Mouse (Mus musculus) neural tube, embryonic 13.5 days (tissue): ENCODE measurements around the gene Ptprz1. TPM values are rescaled to one million over a fixed set of nuclear protein-coding genes. Genes with fewer than 3 reads are reported as not detected.
A peak's percentile ranks its signal among the peaks of the same experiment; 100 is the strongest.

ENCODE experiments used
- ATAC-seq: fragments of 200-750 bp; cut with Nextera tagmentation; 2 replicates; pipeline ENCODE4 v1.8.0; 2017; ENCODE audit warnings: low read depth, mild to moderate bottlenecking, moderate TSS enrichment, moderate library complexity
- H3K27ac ChIP-seq: fragments of 300-500 bp; sonication (generic); replicated peaks from 2 replicates; pipeline ENCODE4 v1.5.1; 2015; ENCODE audit warnings: moderate library complexity, mild to moderate bottlenecking, inconsistent platforms
- H3K27me3 ChIP-seq: fragments of 300-500 bp; sonication (generic); 2 replicates; pipeline ENCODE4 v1.6.1; 2015; ENCODE audit warnings: mild to moderate bottlenecking, inconsistent platforms
- H3K36me3 ChIP-seq: fragments of 300-500 bp; sonication (generic); 2 replicates; pipeline ENCODE4 v1.6.1; 2015; ENCODE audit warnings: mild to moderate bottlenecking, inconsistent platforms
- H3K4me1 ChIP-seq: fragments of 300-500 bp; sonication (generic); replicated peaks from 2 replicates; pipeline ENCODE4 v1.6.1; 2015; ENCODE audit warnings: inconsistent platforms
- H3K4me2 ChIP-seq: fragments of 300-500 bp; sonication (generic); 2 replicates; pipeline ENCODE4 v1.6.1; 2015; ENCODE audit warnings: inconsistent platforms, mild to moderate bottlenecking, moderate library complexity
- H3K4me3 ChIP-seq: fragments of 300-500 bp; sonication (generic); 2 replicates; pipeline ENCODE4 v1.5.1; 2015; ENCODE audit warnings: mild to moderate bottlenecking, inconsistent platforms
- H3K9ac ChIP-seq: fragments of 300-500 bp; sonication (generic); 2 replicates; pipeline ENCODE4 v1.6.1; 2015; ENCODE audit warnings: moderate library complexity, mild to moderate bottlenecking, inconsistent platforms
- H3K9me3 ChIP-seq: fragments of 300-500 bp; sonication (generic); 2 replicates; pipeline ENCODE4 v1.6.1; 2016; ENCODE audit warnings: inconsistent platforms
- WGBS: fragments of 180-500 bp; shearing (Covaris S2); methylation state at CpG from one replicate; pipeline ENCODE4 v1.1.7; 2015; 5-methylcytosine and 5-hydroxymethylcytosine counted together
- polyA plus RNA-seq: library from polyadenylated mRNA; unstranded; fragments of >200 nt; fragmentation: Nextera tagmentation; extraction: Ambion mirVana; gene quantifications from 2 replicates; pipeline ENCODE4 v1.2.1, GENCODE M21; 2015

The Ptprz1 gene
- 36.6 and 36.8 TPM in 2 replicates for polyA plus RNA-seq

DNA sequence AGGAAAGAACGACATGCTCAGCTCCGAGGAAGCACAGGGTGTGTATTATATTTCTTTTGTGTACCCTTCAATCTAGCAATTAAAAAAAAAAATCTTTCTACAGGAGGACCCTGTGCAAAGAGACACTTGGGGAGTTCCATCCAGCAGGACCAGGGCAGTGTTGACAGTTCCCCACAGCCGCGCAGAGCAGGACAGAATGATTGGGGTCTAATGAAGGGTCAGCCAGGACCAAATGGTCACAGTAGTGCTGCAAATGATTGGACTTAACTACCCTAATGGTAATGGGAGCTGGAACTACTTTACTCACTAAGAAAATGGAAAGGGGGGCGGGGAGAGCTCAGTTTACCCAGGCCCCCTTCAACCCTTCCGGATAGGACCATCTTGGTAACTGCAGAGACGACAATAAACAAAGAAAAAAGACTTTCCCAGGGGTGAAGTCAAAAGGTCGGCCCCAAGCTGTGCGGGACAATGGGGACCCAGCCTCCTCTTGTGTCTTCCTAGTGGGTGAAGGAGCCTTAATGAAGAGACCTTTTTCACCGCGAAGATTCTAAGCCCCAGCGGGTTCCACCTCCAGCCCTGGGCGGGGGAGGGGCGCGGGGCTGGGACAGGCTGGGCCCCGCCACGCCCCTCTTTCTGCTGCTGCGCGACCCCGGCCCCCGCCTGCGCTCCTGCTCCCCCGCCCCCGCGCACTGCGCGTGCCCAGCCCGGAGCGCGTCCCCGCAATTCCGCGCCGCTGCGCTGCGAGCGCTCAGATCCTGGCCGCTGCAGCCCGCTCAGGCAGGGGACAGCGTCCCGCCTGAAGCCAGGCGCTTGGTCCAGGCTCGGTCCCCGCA lies at the start of gene Ptprz1:
TSS of gene Ptprz1 (plus strand) at position 722 of the 833 bp plus-strand sequence.
- H3K9ac ChIP-seq, result peak within 1 kb of the TSS; percentile 85
- H3K36me3 ChIP-seq, result no peaks in the 10 kb centered on the region
- peak within 1 kb of the TSS; percentile 69 for H3K27ac ChIP-seq
- peak within 1 kb of the TSS; percentile 87 for H3K4me2 ChIP-seq
- under 1% methylated on average over 39 of the region's 44 CpGs for WGBS
- peak within 1 kb of the TSS; percentile 68 for H3K4me3 ChIP-seq
- no peaks in the 10 kb centered on the region for H3K9me3 ChIP-seq
- H3K4me1 ChIP-seq, result peaks cover 13% of the 10 kb centered on the region
- peak; percentile 94 for ATAC-seq
- H3K27me3 ChIP-seq, result no peaks in the 10 kb centered on the region

DNA sequence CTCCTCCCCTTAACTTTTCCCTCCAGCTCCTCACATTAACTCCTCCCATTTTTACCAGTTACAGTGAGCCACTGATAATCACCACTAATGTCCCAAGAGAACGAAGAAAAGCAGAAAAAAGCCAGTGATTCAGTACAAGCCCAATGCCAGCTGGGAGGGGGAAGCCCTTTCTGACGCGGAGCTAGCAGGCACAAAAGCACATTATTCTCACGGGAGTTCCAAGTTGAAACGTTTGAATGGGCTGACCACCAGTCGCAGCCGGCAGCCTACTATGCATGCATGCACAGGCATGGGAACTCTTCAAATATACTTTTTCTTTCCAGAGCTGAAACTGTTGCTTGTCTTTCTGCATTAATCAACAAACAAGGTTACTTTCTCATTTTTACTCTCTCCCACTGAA lies 41.7 kb upstream of the Ptprz1 start:
- no peak overlapping the region for H3K9ac ChIP-seq
- WGBS, result 12% methylated on average over 7 of the region's 7 CpGs
- no peaks in the 10 kb centered on the region for H3K36me3 ChIP-seq
- H3K9me3 ChIP-seq, result no peaks in the 10 kb centered on the region
- peaks cover 14% of the 10 kb centered on the region for H3K4me1 ChIP-seq
- peak; percentile 87 for ATAC-seq
- H3K4me2 ChIP-seq, result no peak overlapping the region
- H3K27ac ChIP-seq, result peak overlapping the region; percentile 59; the same call in 1 of the 2 replicates
- no peaks in the 10 kb centered on the region for H3K27me3 ChIP-seq
- H3K4me3 ChIP-seq, result no peak overlapping the region

DNA sequence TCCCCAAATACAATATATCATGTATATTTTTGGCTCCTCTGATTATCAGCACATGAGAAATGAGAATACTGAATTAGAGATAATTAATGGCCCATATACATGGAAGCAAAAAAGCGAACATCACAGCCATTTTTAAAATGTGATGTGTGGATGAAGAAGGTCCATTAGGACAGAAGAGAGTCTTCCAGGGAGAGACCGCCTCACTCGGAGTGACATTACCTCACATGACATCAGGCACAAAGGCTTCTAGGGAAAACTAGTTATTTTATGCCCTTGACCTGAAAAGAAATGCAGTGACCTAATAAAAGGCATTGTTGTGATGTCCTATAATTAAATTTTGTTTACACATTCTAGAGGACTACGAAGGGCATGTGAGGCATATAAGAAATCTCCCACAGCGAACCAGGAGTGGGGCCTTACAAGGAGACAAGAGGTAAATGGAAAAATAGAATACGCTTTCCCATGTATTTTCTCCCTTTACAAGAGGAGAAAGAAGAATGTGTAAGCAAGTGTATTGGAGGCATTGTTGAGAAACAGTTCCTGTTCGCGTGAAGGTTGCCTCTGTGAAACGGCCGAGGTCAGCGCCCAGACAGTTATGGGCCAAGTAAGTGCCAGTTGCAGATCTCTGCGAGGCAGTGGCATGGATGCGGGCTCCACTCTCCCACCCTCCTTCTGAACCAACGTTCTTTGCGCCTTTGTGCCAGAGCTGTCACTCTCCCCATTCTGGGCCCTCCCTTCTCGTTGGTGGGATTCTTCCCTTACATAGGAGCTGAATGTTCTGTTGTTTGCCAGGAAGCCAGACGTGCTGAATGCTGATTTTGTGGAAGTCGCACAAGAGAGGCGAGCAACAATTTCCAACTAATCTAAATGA lies 41.0 kb upstream of the Ptprz1 start:
- Histone ChIP-seq H3K4me2 (peak overlapping the region; percentile 18), H3K9me3 (no peaks in the 10 kb centered on the region), H3K27me3 (no peaks in the 10 kb centered on the region), H3K27ac (peak overlapping the region; percentile 59; the same call in 1 of the 2 replicates), H3K36me3 (no peaks in the 10 kb centered on the region), H3K9ac (no peak overlapping the region), H3K4me1 (peaks cover 14% of the 10 kb centered on the region), H3K4me3 (no peak overlapping the region)
- WGBS, result 41% methylated on average over 19 of the region's 19 CpGs
- ATAC-seq, result peak; percentile 94

DNA sequence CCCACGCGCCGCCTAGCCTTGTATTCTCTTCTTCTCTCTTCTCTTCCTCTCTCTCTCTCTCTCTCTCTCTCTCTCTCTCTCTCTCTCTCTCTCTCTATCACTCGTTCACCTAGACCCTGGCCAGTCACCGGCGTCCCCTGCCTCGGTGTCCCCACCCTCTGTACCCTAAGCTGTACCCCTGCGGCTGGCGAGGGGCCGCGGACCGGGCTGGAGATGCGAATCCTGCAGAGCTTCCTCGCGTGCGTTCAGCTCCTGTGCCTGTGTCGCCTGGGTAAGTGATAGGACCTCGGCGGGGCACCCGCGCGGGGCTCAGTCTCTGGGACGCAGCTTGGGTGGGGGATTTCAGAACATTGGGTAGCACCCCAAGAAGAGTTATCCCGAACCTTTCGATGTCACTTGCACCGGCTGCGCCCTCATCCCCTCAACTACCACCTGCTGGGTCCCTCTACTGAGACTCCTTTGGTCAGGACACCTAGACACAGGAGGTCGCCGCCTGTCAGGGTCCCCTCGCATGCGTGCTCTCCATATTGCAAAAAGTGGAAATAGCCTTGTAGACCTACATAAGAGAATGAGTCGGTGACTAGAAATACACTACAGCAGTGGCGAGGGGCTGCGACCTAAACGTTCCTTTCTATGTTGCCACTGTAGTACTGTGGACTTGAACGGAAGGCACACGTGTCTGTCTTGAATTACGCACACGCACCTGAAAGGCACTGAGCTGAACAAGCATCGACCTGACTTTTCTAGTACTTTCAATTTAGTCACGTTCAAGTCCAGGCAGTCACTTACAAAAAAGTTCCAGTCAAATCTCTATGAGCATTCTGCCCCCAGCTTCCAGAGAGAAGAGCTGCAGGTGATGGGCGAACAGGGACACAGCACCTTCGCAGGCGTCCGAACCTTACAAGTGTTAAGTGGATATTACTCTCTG lies 576 bp downstream of the Ptprz1 start:
- Histone ChIP-seq H3K4me2 (peak overlapping the region; percentile 87), H3K4me1 (peaks cover 13% of the 10 kb centered on the region), H3K36me3 (no peaks in the 10 kb centered on the region), H3K9ac (peak overlapping the region; percentile 85), H3K27me3 (no peaks in the 10 kb centered on the region), H3K9me3 (no peaks in the 10 kb centered on the region), H3K27ac (peak overlapping the region; percentile 69), H3K4me3 (peak overlapping the region; percentile 68)
- peak; percentile 84 for ATAC-seq
- WGBS, result 2% methylated on average over 45 of the region's 45 CpGs

DNA sequence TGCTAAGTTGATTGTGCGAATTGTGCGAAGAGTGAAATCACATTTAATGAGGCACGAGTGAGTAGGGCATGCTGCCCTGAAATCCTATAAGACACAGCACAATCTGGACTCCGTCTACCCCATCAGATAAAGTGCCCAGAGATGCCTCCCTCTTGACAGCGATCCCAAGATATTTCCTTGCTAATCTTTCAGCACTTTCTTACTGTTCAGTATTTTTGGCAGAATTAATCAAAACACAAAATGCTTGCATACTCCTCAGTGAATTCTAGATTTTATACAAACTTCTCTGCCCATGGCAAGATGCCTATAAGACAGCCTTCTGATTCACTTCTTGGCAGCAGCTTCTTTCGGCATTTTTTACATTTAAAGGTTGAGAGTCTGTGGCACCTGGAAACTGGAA lies 12.7 kb downstream of the Ptprz1 start:
- Histone ChIP-seq H3K9ac (no peak overlapping the region), H3K36me3 (no peaks in the 10 kb centered on the region), H3K9me3 (no peaks in the 10 kb centered on the region), H3K4me1 (0 out of 2 replicates have a peak, but pooled peaks cover under 1% of the 10 kb centered on the region), H3K27ac (no peak overlapping the region), H3K4me2 (no peak overlapping the region), H3K4me3 (no peak overlapping the region), H3K27me3 (no peaks in the 10 kb centered on the region)
- WGBS, result 89% methylated on average over 6 of the region's 6 CpGs
- ATAC-seq, result no peak

DNA sequence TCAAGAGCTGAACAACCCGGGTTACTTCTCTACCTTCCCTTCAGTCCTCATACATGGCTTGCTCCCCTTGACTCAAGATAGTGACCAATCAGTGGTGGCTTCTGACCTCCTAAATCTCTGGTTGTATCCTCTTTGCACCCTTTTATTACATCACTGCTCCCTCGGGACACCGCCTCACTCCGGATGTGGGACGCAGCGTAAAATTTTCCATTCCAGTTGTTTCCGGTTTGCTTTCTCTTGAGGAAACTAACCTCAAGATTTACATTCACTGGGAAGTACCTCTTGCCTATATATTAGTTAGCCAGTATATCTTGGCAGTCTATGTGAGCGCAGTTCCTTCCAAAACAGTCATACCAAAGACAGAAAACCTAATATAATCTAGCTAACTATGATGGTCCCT lies 14.0 kb downstream of the Ptprz1 start:
- Histone ChIP-seq H3K4me3 (no peak overlapping the region), H3K9me3 (no peaks in the 10 kb centered on the region), H3K27me3 (no peaks in the 10 kb centered on the region), H3K27ac (no peak overlapping the region), H3K36me3 (no peaks in the 10 kb centered on the region), H3K9ac (no peak overlapping the region), H3K4me2 (no peak overlapping the region), H3K4me1 (no peaks in the 10 kb centered on the region)
- WGBS, result 93% methylated on average over 8 of the region's 8 CpGs
- no peak for ATAC-seq

DNA sequence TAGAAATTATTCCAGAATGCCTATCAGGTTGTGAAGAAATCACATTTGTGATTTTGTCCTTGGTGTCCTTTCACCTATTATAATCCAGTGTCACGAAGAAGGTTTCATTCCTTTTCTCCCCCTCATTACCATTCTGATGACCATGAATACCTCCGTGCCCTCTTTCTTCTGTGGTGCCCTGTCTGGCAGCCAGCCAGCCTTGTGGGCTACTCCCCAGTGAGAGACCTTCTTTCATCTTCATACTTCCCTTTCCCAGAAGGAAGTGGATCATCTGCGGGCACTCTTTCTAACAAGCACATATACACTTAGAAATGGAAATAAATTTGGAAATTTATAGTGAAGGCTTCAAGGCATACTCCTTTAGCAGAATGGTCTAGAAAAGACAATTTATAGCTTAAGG lies 26.7 kb downstream of the Ptprz1 start:
- no peaks in the 10 kb centered on the region for H3K4me1 ChIP-seq
- no peak overlapping the region for H3K4me3 ChIP-seq
- H3K27ac ChIP-seq, result no peak overlapping the region
- no peaks in the 10 kb centered on the region for H3K9me3 ChIP-seq
- WGBS, result 30% methylated on average over 3 of the region's 3 CpGs
- no peaks in the 10 kb centered on the region for H3K27me3 ChIP-seq
- no peak for ATAC-seq
- H3K4me2 ChIP-seq, result no peak overlapping the region
- H3K9ac ChIP-seq, result no peak overlapping the region
- no peaks in the 10 kb centered on the region for H3K36me3 ChIP-seq

DNA sequence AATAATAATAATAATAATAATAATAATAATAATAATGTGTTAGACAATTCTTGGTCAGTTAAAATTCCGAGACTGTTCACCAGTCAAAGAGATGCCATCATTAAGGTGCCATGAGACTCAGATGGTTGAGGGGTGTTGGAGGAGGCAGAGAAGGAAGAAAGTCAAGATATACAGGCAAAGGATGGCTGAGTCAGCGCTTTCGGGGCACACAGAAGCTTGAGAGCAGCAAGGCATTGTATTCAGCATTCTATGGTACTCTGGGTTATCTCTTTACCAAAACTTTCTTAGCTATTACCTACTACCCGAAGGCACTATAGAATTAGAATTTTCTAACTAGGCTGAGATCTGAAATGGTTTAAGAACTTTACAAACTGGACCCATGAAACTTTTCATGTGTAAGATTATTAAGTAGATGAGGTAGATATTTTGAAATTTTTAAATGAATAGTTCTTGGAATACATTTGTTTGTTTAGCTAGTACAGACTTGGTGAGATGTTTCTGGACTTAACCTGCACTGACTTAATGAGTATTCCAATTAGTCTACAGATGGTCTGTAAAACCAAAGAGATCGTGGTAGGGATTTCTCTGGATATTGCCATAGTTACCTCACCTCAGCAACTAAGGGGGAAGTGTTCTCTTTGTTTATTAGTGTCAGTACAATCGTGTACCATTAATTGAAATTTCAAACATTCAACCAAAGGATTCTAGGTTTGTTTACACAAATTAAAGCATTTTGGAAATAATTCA lies 33.4 kb downstream of the Ptprz1 start:
- Histone ChIP-seq H3K4me1 (peaks cover 32% of the 10 kb centered on the region), H3K27ac (no peak overlapping the region), H3K36me3 (no peaks in the 10 kb centered on the region), H3K4me2 (no peak overlapping the region), H3K4me3 (no peak overlapping the region), H3K27me3 (no peaks in the 10 kb centered on the region), H3K9ac (no peak overlapping the region), H3K9me3 (no peaks in the 10 kb centered on the region)
- 70% methylated on average over 6 of the region's 6 CpGs for WGBS
- ATAC-seq, result peak; percentile 51; the same call in 1 of the 2 replicates

DNA sequence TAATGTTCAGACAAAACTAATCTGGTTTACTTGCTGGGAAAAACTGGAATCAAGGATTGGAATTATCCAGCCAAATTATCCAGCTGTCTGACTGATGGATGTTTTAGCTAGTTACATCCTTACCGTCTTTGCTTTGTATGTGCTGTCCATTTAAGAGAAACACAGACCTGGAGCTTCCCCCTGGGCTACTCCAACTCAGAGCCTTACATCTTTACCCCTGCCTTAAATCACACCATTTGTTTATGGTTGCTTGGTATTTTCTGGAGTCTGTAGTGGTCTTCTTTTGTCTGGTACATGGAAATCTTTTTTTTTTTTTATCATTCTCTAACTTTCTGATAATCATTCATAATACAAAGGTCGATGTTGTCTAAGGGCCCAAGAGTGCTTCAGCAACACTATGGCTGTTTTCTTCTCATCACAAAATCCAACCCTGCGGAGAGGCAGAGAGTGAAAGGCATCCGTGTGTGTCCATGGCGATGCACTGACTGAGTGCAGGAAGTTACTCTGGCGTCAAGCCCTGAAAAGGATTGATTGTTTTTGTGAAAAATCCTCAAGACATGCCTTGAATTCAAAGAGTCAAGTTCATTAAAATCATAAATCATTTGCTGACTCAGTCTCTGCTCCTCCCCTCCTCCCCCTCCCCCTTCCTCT lies 34.1 kb downstream of the Ptprz1 start:
- H3K9ac ChIP-seq, result no peak overlapping the region
- H3K4me3 ChIP-seq, result no peak overlapping the region
- ATAC-seq, result peak; percentile 85
- 15% methylated on average over 6 of the region's 6 CpGs for WGBS
- H3K9me3 ChIP-seq, result no peaks in the 10 kb centered on the region
- H3K4me1 ChIP-seq, result peaks cover 32% of the 10 kb centered on the region
- H3K27ac ChIP-seq, result peak overlapping the region; percentile 55
- H3K4me2 ChIP-seq, result 0 out of 2 replicates have a peak overlapping the region, but pooled peaks have one; percentile 7
- H3K36me3 ChIP-seq, result no peaks in the 10 kb centered on the region
- no peaks in the 10 kb centered on the region for H3K27me3 ChIP-seq

DNA sequence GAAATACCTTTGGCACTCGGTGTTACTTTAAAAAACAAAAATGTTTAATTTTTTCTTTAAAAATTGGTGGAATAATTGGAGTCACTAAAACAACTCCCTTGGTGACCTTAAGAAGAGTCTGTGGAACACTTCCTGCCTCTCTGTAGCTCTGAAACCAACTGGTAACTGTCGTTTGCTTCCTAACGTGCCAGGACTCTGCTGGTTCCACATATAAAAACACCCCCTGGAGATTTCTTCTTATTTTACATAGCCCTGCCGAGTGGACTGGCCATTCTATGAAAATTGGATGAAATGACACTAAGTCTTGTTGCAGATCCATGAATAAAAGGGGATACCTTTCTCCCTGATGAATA lies 34.6 kb downstream of the Ptprz1 start:
- no peaks in the 10 kb centered on the region for H3K36me3 ChIP-seq
- 8% methylated on average over 4 of the region's 4 CpGs for WGBS
- H3K4me1 ChIP-seq, result peaks cover 32% of the 10 kb centered on the region
- H3K27me3 ChIP-seq, result no peaks in the 10 kb centered on the region
- 0 out of 2 replicates have a peak overlapping the region, but pooled peaks have one; percentile 55 for H3K27ac ChIP-seq
- H3K9me3 ChIP-seq, result no peaks in the 10 kb centered on the region
- H3K4me3 ChIP-seq, result no peak overlapping the region
- no peak for ATAC-seq
- H3K9ac ChIP-seq, result no peak overlapping the region
- 0 out of 2 replicates have a peak overlapping the region, but pooled peaks have one; percentile 7 for H3K4me2 ChIP-seq
